Mouse (Mus musculus) hindbrain, embryonic 10.5 days (tissue): ENCODE measurements around the gene Lag3. TPM values are rescaled to one million over a fixed set of nuclear protein-coding genes. Genes with fewer than 3 reads are reported as not detected.

Experiments used
- DNase-seq: peaks from one replicate; pipeline ENCODE4 v3.0.0-alpha.2; 2017; ENCODE audit warnings: low spot score
- H3K27ac ChIP-seq: fragments of 300-500 bp; sonication (generic); 2 replicates; pipeline ENCODE4 v1.5.1; 2016; ENCODE audit warnings: mild to moderate bottlenecking, moderate library complexity
- H3K27me3 ChIP-seq: fragments of 300-500 bp; sonication (generic); 2 replicates; pipeline ENCODE4 v1.6.1; 2016; ENCODE audit warnings: mild to moderate bottlenecking; ENCODE audit not compliant: poor library complexity, insufficient read depth, severe bottlenecking
- H3K36me3 ChIP-seq: fragments of 300-500 bp; sonication (generic); 2 replicates; pipeline ENCODE4 v1.6.1; 2016; ENCODE audit warnings: mild to moderate bottlenecking, moderate library complexity
- H3K4me1 ChIP-seq: fragments of 300-500 bp; sonication (generic); replicated peaks from 2 replicates; pipeline ENCODE4 v1.6.1; 2016; ENCODE audit warnings: mild to moderate bottlenecking
- H3K4me3 ChIP-seq: fragments of 300-500 bp; sonication (generic); 2 replicates; pipeline ENCODE4 v1.5.1; 2016; ENCODE audit warnings: mild to moderate bottlenecking, moderate library complexity
- H3K9me3 ChIP-seq: fragments of 300-500 bp; sonication (generic); 2 replicates; pipeline ENCODE4 v1.6.1; 2016; ENCODE audit warnings: mild to moderate bottlenecking, moderate library complexity
- WGBS: fragments of 180-500 bp; shearing (Covaris S2); methylation state at CpG from one replicate; pipeline ENCODE4 v1.1.7; 2016; 5-methylcytosine and 5-hydroxymethylcytosine counted together
- polyA plus RNA-seq: library from polyadenylated mRNA; unstranded; fragments of >200 nt; fragmentation: Nextera tagmentation; extraction: Ambion mirVana; gene quantifications from 2 replicates; pipeline ENCODE4 v1.2.1, GENCODE M21; 2016

Lag3 gene
- polyA plus RNA-seq, 1 experiment from 2014 or later, result 1.3 TPM

DNA sequence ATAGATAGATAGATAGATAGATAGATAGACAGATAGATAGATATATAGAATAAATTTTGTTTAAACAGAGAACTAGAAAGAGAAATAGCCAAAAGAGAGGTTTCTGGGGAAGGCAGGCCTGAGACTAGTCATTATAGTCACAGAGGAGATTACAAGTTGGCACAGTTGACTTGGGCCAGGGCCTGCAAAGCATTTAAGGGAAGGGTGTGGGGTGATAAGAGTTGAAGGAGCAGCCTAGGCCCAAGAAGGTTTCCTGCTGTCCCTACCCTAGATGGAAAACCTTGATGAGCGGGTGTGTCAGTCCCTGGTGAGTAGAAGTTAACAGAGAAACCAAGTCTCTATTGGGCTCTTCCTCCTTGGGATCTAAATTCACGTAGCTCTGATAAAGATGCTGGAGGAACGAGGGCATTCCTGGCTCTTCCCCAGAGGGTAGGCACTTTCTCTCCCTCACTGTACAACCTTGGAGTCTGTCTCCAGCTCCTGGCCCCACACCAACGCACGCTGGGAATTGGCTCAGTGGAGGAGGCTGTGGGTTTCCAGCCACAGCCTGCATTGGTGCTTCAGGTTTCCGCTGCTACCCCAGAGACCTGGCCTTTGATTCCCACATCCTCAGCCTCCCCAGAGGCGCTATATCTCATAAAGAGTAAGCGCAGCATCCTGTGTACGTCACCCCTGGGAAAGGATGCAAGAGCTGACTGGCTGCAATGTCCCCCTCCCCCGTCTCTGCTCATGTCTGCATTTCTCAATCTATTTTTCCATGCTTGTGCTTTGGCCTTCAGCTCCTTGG is 26.6 kb downstream of the Lag3 start:
- WGBS, result 79% methylated on average over 10 of the region's 10 CpGs
- H3K36me3 ChIP-seq, result no peaks in the 10 kb centered on the region
- 0 out of 2 replicates have a peak, but pooled peaks cover 5% of the 10 kb centered on the region for H3K4me1 ChIP-seq
- H3K9me3 ChIP-seq, result no peaks in the 10 kb centered on the region
- no peak overlapping the region for H3K4me3 ChIP-seq
- no peak overlapping the region for H3K27ac ChIP-seq
- DNase-seq, result no peak
- no peaks in the 10 kb centered on the region for H3K27me3 ChIP-seq

DNA sequence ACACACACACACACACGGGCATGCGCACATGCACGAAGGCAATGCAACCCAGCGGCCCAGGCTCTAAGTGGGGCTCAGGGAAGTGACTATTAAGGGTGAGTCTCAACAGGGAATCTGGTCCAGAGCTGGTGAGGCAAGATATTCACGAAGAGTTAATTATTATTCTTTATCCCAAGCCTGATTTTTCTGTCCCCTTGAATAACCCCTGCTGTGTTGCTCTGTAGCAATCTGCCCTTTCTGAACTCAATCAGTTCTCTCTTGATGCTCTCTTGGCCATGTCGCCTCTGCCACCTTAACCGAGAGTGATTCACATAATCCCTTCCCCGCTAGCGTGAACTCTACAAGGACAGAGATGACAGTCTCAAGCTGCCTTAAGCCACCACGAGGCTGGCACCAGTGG is 28.2 kb downstream of the Lag3 start:
- no peaks in the 10 kb centered on the region for H3K9me3 ChIP-seq
- 0 out of 2 replicates have a peak, but pooled peaks cover 7% of the 10 kb centered on the region for H3K4me1 ChIP-seq
- H3K4me3 ChIP-seq, result no peak overlapping the region
- WGBS, result 78% methylated on average over 10 of the region's 10 CpGs
- no peak overlapping the region for H3K27ac ChIP-seq
- 0 out of 2 replicates have a peak, but pooled peaks cover 4% of the 10 kb centered on the region for H3K27me3 ChIP-seq
- H3K36me3 ChIP-seq, result no peaks in the 10 kb centered on the region
- DNase-seq, result no peak

DNA sequence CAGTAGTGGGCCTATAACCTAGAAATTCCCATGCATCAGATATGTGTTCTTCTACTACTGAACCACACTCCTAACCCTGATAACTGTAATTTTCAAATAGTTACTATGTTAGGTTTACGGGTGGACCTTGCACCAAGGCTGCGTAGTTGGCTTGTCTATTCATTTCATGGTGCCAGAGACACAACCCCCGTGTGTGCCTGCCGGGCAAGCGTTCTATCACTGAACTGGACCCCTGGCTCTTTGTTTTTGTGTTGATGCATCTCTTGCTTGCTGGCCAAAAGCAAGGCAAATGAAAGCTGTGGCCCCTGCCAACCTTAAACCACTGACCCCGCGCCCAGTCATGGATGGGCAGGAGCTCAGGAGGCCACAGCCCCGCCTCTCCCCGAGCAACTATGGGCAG is 29.7 kb downstream of the Lag3 start:
- Histone ChIP-seq H3K4me1 (0 out of 2 replicates have a peak, but pooled peaks cover 7% of the 10 kb centered on the region), H3K27ac (no peak overlapping the region), H3K36me3 (no peaks in the 10 kb centered on the region), H3K27me3 (0 out of 2 replicates have a peak, but pooled peaks cover 4% of the 10 kb centered on the region), H3K9me3 (no peaks in the 10 kb centered on the region), H3K4me3 (no peak overlapping the region)
- no peak for DNase-seq
- WGBS, result 90% methylated on average over 9 of the region's 9 CpGs

- no peaks in the 10 kb centered on the region for H3K36me3 ChIP-seq
- no peaks in the 10 kb centered on the region for H3K9me3 ChIP-seq
- H3K27me3 ChIP-seq, result 0 out of 2 replicates have a peak, but pooled peaks cover 4% of the 10 kb centered on the region
- DNase-seq, result no peak
- H3K27ac ChIP-seq, result no peak overlapping the region
- WGBS, result 54% methylated on average over 6 of the region's 6 CpGs
- H3K4me3 ChIP-seq, result no peak overlapping the region
- 0 out of 2 replicates have a peak, but pooled peaks cover 2% of the 10 kb centered on the region for H3K4me1 ChIP-seq
Measured at GRCm38 (mm10) chr6:124879390-124879789, 32.1 kb downstream of the Lag3 start.

GRCm38 (mm10) chr6:124874348-124874747 is 37.2 kb downstream of the Lag3 start:
- WGBS, result 49% methylated on average over 3 of the region's 3 CpGs
- H3K4me3 ChIP-seq, result no peak overlapping the region
- 0 out of 2 replicates have a peak, but pooled peaks cover 2% of the 10 kb centered on the region for H3K27me3 ChIP-seq
- H3K9me3 ChIP-seq, result no peaks in the 10 kb centered on the region
- no peaks in the 10 kb centered on the region for H3K36me3 ChIP-seq
- 0 out of 2 replicates have a peak, but pooled peaks cover under 1% of the 10 kb centered on the region for H3K4me1 ChIP-seq
- no peak for DNase-seq
- H3K27ac ChIP-seq, result no peak overlapping the region

- H3K27ac ChIP-seq, result peak overlapping the region; percentile 53
- DNase-seq, result no peak
- peaks cover 48% of the 10 kb centered on the region for H3K4me1 ChIP-seq
- no peaks in the 10 kb centered on the region for H3K9me3 ChIP-seq
- no peak overlapping the region for H3K4me3 ChIP-seq
- 62% methylated on average over 7 of the region's 7 CpGs for WGBS
- H3K36me3 ChIP-seq, result no peaks in the 10 kb centered on the region
- H3K27me3 ChIP-seq, result peaks cover 49% of the 10 kb centered on the region
Measured at GRCm38 (mm10) chr6:124866560-124866959, 44.9 kb downstream of the Lag3 start.

DNA sequence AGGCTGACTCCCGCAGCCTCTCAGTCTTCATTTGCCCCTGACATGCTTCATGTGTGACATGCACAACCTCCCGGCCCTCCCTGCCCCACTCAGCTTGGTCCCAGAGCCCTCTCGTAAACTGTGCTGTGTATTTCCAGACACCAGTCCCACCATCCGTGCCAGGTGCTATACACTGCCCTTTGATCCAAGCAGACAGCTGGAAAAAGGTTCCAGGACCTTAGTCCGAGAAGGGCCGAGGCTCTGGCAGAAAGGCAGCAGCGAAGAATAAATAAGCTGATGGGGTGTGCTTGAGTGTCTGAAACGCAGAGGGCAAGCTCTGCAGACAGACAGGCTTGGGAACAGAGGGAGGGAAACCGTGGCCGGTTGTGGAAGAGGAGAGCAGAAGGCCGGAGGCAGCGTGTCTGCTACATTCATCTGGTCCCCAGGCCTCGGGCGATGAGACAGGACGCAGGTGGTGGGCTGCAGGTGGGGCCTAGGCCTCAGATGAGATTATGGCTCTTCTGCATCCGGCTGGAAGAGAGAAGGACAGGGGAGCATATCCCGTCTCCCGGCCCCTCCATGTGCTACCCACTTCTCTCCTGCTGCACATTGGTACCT is 45.6 kb downstream of the Lag3 start:
- peaks cover 55% of the 10 kb centered on the region for H3K4me1 ChIP-seq
- no peaks in the 10 kb centered on the region for H3K9me3 ChIP-seq
- 64% methylated on average over 18 of the region's 18 CpGs for WGBS
- H3K27ac ChIP-seq, result peak overlapping the region; percentile 53
- H3K27me3 ChIP-seq, result peaks cover 54% of the 10 kb centered on the region
- peaks cover 5% of the 10 kb centered on the region; the same call in 1 of the 2 replicates for H3K36me3 ChIP-seq
- no peak overlapping the region for H3K4me3 ChIP-seq
- no peak for DNase-seq

DNA sequence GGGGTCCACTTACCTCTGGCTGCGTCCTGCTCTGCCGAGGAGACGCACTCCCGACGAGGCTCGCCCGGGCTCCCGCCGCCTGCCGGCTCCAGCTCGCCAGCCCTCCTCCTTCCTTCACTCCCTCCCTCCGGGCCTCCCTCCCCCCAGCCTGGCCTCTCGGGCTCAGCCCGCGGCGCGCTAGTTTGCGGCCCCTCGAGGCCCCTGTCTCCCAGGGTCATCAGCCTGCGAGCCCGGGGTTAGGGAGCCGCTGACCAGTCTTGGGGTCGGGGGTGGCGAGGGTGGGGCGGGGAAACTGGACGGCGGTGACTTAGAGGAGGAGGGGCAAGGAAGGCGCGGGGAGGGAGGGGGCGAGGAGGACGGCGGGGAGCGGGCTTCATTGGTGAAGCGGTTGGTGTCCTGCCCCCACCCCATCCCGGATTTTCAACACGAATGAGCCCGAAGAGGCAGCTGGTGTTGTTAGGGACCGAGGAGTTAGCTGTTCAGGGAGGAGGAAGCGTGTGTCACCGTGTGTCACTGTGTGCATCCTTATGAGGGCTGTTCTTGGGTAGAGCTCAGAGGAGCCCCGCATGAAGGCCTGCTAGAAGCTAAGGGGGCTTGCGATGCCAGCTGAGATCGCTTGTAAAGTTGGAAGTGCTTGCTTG is 47.7 kb downstream of the Lag3 start, which contains the start of gene Gpr162:
Gene Gpr162, minus strand, starts transcription at position 326 of the 641 bp plus-strand sequence.
- no peaks in the 10 kb centered on the region for H3K9me3 ChIP-seq
- H3K4me3 ChIP-seq, result peak within 1 kb of the TSS; percentile 71
- peak within 1 kb of the TSS; percentile 94 for H3K27ac ChIP-seq
- DNase-seq, result peak; percentile 76
- peaks cover 72% of the 10 kb centered on the region for H3K4me1 ChIP-seq
- H3K36me3 ChIP-seq, result peaks cover 5% of the 10 kb centered on the region; the same call in 1 of the 2 replicates
- H3K27me3 ChIP-seq, result peaks cover 62% of the 10 kb centered on the region
- WGBS, result under 1% methylated on average over 43 of the region's 43 CpGs

DNA sequence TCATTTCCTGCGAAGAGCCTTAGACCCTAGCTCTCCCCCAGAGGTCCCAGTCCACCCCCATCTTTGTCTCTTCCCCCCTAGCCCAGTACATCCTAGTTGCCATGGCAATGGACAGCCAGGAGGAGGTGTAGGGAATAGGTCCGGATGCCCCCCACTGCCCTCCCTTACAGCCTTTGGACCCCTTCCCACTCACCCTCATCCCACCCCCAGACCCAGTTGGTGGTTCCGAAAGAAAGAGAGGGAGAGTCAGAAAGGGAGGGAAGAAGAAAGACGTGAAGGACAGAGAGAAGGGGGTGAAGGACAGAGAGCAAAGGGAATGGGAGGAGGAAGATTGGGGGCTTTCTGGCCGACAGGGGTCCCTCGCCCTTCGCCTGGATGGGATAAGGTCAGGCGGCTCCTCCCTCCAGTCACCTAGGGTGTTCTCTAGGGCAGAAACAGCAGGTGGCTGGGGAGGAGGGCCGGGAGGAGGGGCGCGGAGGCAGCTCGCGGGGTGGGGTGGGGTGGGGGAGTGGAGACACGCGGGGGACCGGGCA is 48.3 kb downstream of the Lag3 start:
- peak; percentile 26 for DNase-seq

GRCm38 (mm10) chr6:124862406-124863124 is 48.9 kb downstream of the Lag3 start:
- Histone ChIP-seq H3K27ac (peak overlapping the region; percentile 94), H3K36me3 (peaks cover 5% of the 10 kb centered on the region; the same call in 1 of the 2 replicates), H3K4me1 (peaks cover 85% of the 10 kb centered on the region), H3K27me3 (peaks cover 71% of the 10 kb centered on the region), H3K9me3 (no peaks in the 10 kb centered on the region), H3K4me3 (peak overlapping the region; percentile 71)
- 13% methylated on average over 8 of the region's 8 CpGs for whole genome bisulfite sequencing
- DNase-seq, result no peak

More for the DNA sequence above, 48.3 kb downstream of the Lag3 start:
- H3K4me1 ChIP-seq, result peaks cover 78% of the 10 kb centered on the region
- peak overlapping the region; percentile 71 for H3K4me3 ChIP-seq
- peaks cover 5% of the 10 kb centered on the region; the same call in 1 of the 2 replicates for H3K36me3 ChIP-seq
- no peaks in the 10 kb centered on the region for H3K9me3 ChIP-seq
- peaks cover 68% of the 10 kb centered on the region for H3K27me3 ChIP-seq
- peak overlapping the region; percentile 94 for H3K27ac ChIP-seq
- WGBS, result 0% methylated on average over 16 of the region's 16 CpGs

GRCm38 (mm10) chr6:124861802-124862201 is 49.7 kb downstream of the Lag3 start:
- Histone ChIP-seq H3K27ac (peak overlapping the region; percentile 94), H3K4me1 (peaks cover 92% of the 10 kb centered on the region), H3K27me3 (peaks cover 70% of the 10 kb centered on the region), H3K4me3 (peak overlapping the region; percentile 71; the same call in 1 of the 2 replicates), H3K9me3 (no peaks in the 10 kb centered on the region), H3K36me3 (peaks cover 5% of the 10 kb centered on the region; the same call in 1 of the 2 replicates)
- DNase-seq, result no peak
- WGBS, result 32% methylated on average over 3 of the region's 3 CpGs

- no peak overlapping the region for H3K4me3 ChIP-seq
- no peak for DNase-seq
- H3K4me1 ChIP-seq, result peaks cover 93% of the 10 kb centered on the region
- H3K9me3 ChIP-seq, result no peaks in the 10 kb centered on the region
- peaks cover 5% of the 10 kb centered on the region; the same call in 1 of the 2 replicates for H3K36me3 ChIP-seq
- H3K27me3 ChIP-seq, result peaks cover 64% of the 10 kb centered on the region
- peak overlapping the region; percentile 94 for H3K27ac ChIP-seq
- WGBS, result 80% methylated on average over 19 of the region's 19 CpGs
Measured at GRCm38 (mm10) chr6:124861266-124861665, 50.2 kb downstream of the Lag3 start.
